Mouse (Mus musculus) activated CD4-positive, CD25-positive, alpha-beta regulatory T cell (primary cell): ENCODE measurements around the gene Mgat3. TPM values are rescaled to one million over a fixed set of nuclear protein-coding genes. Genes with fewer than 3 reads are reported as not detected.

Experiments
- polyA plus RNA-seq, 2 experiments: library from polyadenylated mRNA; unstranded; fragments of 100-300 nt; shearing (Covaris generic); gene quantifications; one replicate each; pipeline ENCODE4 v1.2.1; 2017

Gene Mgat3
- not detected for polyA plus RNA-seq

DNA sequence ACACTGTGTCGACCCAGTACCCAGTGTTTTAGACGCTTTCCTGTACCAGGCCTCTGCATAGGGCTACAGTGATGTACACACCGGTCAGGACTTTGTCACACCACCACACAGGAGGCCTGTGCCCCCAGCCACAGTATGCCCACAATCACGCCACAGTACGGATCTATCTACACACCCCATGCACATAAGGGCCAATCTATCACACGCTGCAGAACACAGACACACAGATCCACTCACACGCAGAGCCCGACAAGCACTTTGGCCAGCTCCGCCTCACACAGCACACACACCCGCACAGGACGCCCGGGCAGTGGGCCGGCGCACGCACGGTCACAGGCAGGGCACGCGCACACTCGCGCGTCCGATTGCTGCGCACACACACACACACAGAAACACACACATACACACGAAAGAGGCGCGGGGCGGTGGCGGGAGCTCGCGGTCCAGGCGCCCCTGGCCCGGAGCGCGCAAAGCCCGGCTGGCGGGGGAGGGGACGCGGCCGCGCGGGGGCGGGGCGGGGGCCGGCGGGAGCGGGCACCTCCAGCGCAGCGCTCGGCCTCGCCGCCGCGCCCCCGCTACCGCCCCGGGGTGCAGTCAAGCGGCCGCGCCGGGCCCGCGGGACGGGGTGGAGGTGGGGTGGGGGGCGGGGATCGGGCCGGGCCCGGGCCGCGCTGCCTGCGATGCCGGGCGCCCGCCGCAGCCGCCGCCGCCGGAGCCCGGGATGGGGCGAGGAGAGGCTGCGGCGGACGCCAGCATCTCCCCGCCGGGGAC is at the start of gene Mgat3:
Gene Mgat3 (plus strand): TSS at position 721 of the 771 bp plus-strand sequence.

DNA sequence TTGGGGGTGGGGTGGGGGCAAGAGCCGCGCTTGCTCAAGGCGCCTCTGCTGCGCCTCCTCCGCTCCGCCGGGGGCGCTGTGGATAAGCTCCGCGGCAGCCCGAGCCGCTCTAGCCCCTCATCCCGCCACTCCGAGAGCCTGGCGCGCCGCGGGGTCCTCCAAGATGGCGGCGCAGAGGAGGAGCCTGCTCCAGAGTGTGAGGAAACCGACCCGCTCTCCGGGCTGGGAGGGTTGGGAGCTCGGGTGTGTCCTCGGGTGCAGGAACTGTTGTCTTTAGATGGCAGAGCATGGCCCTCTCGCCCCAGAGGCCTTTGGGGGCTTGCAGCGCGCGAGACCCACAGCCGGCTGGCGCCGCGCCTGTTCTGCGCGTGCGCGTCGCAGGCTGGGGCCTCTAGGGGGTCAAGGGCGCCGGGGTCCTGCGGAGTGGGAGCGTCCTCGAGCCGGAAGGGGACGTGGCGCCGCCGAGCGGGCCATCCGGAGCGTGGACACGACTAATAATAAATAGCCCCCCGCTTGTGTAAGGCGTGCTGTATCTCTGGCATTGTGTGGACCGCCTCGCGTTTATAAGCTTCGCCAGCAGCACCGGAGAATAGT is 40.4 kb upstream of the Mgat3 start, which contains the start of gene Tab1:
Gene Tab1 (plus strand): TSS at position 135 of the 594 bp plus-strand sequence.

DNA sequence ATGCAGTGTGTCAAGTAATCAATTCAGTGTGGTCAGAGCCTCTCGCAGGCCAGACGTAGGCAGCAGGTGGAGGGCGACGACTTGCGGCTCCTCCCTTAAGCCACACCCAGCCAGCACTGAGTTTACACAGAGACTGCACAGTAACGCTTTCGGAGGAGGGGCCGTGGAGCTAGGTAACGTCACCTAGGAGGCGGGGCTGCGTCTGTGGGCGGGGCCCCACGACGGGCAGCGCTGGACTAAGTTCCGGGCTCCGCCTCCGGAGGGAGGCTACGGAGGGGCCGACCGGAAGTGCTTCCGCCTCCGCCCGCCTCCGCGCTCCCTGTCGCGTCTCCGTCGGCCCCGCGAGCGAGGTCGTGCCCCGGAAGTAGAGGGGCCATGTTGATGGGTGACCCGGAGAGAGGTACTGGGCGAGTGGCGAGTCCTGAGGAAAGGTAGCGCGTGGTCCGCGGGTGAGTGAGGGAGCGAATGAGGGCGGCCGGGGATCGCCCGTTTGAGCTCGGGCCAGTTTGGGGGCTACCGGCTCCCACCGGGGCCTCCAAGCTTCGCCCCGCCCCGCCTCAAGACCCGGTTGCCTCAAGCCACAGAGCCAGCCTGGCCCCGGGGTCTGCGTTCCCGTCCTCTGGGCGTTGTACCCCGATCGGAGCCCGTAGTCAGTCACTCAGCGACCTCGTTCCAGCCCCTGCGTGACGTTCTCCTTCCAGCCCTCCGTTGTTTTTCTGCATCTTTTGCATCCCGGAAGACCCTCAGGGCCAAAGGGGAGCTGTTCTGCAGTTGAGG is 60.4 kb downstream of the Mgat3 start, which contains the start of gene Mief1:
Gene Mief1 (plus strand): TSS at position 286 of the 777 bp plus-strand sequence.

DNA sequence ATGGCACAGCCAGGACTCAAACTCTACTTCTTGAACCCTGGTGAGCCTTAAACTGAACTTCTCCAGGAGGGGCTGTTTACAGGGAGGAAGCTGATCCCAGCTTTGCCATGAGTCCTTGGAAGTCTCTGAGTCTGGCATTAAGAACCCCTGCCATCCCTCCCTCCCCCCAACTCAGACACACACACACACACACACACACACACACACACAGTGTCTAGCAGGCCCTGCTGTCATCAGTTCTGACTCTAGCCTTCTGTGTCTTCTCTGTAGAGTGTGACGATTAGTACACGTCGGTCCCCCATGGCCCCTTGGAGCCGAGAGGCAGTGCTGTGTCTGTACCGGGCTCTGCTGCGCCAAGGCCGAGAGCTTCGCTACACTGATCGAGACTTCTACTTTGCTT is 62.0 kb downstream of the Mgat3 start, which contains the start of gene AC140267.1:
Gene AC140267.1 (plus strand): TSS at position 301 of the 400 bp plus-strand sequence.

DNA sequence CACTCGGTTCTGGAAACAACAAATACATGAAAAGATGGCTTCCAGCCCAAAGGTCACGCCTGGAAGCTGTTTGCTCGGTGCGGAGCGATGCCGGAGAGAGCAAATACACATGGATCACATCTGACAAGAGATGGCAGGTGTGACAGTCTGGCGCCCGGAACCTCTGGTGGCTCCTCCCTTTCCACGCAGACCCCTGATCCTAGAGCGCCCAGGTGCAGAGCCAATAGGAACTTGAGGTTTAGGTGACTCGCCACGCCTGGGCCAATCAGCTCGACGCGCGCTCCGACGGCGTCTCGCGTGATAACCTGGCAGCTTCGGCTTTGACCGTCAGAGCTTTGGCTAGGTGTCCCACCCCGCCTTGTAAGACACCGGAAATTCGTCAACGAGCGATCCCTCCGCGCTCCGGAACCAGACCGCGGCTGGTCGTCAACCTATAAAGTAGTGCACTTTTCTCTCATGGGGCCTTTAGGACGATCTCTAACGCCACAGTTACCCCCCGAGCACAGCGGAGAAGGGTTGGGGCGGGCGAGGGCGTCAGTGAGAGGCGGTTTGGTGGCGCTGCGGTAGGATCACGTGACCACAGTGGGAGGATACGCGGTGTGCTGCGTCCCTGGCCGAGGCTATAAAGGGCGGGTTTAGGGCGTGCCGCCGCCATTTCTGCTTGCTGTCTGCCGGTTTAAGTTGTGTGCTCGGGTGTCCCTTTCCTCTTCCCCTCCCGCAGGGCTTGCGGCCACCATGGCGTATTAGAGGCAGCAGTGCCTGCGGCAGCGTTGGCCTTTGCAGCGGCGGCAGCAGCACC is 81.5 kb downstream of the Mgat3 start, which contains the start of gene Atf4:
Gene Atf4 (plus strand): TSS at position 338 of the 799 bp plus-strand sequence.

DNA sequence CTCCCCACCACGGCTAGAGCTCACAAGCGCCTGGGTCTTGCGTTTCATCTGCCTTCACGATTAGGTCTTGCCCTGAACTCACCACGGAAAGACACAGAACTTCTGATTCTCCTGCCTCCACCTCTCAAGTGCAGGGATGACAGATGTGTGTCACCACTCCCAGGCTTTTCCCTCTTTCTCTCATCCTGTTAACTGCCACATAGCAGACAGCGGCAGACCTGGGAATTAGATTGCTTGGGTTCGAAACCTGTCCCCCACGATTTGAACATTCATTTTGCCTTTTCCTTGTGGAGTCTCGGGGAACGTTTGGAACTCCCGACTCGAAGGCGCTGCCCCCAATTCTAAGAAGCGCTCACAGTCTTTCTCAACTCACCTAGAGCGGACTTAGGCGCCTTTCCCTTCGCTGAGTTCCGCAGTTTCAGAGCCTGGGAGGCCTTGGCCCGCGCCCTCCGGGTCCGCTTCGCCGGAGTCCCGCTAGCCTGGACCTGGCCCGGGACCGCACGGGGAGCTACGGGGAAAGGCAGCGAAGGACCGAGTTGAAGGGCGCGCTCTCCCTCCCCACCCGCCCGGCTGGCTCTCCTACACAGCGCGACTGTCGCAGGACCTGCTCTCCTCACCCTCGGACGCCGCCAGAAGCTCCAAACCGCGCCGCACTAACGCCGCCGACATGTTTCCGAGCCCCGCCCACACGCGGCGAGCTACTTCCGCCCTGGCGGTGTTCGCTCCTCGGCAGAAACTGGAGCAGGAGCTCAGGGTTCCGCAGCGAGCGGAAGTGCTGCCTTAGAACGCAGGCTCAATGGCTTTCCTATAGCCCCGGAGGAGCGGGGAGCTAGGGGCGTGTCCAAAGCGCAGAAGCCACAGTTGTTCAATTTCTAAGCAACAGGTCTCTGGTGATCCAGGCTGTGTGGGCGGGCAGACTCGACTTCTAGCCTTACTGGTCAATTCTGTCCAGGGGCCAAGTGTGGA is 90.4 kb downstream of the Mgat3 start, which contains the start of gene Rps19bp1:
Gene Rps19bp1 (minus strand): TSS at position 706 of the 966 bp plus-strand sequence.

Other genes starting within 250 kb of the Mgat3 start
- gene Cbx7, start 202.6 kb upstream of the Mgat3 start, polyA plus RNA-seq, result 100 to 1,000 TPM in 1 of 2 experiments, 10 to 100 TPM in 1; 77.1 to 109 TPM
- gene Pdgfb, start 158.7 kb upstream of the Mgat3 start, polyA plus RNA-seq, result 1 to 10 TPM in 1 of 2 experiments, under 1 TPM in 1; 0.38 to 1.7 TPM
- gene Syngr1, start 82.4 kb upstream of the Mgat3 start, polyA plus RNA-seq, result under 1 TPM; 0.60 to 0.93 TPM
- 1,000 to 10,000 TPM; 1,222 to 2,349 TPM for gene Rpl3, start 81.9 kb upstream of the Mgat3 start, polyA plus RNA-seq
- gene Tab1, start 40.6 kb upstream of the Mgat3 start, polyA plus RNA-seq, result 10 to 100 TPM; 17.2 to 23.3 TPM
- 10 to 100 TPM; 20.5 to 24.5 TPM for gene Mief1, start 60.3 kb downstream of the Mgat3 start, polyA plus RNA-seq
- gene AC140267.1, start 62.1 kb downstream of the Mgat3 start, polyA plus RNA-seq, result not detected
- 10 to 100 TPM; 79.7 to 98.2 TPM for gene Atf4, start 81.5 kb downstream of the Mgat3 start, polyA plus RNA-seq
- gene Rps19bp1, start 90.6 kb downstream of the Mgat3 start, polyA plus RNA-seq, result 10 to 100 TPM; 30.3 to 37.1 TPM
- under 1 TPM; 0.06 to 0.26 TPM for gene Cacna1i, start 113.5 kb downstream of the Mgat3 start, polyA plus RNA-seq